In the genomic region with DNA sequence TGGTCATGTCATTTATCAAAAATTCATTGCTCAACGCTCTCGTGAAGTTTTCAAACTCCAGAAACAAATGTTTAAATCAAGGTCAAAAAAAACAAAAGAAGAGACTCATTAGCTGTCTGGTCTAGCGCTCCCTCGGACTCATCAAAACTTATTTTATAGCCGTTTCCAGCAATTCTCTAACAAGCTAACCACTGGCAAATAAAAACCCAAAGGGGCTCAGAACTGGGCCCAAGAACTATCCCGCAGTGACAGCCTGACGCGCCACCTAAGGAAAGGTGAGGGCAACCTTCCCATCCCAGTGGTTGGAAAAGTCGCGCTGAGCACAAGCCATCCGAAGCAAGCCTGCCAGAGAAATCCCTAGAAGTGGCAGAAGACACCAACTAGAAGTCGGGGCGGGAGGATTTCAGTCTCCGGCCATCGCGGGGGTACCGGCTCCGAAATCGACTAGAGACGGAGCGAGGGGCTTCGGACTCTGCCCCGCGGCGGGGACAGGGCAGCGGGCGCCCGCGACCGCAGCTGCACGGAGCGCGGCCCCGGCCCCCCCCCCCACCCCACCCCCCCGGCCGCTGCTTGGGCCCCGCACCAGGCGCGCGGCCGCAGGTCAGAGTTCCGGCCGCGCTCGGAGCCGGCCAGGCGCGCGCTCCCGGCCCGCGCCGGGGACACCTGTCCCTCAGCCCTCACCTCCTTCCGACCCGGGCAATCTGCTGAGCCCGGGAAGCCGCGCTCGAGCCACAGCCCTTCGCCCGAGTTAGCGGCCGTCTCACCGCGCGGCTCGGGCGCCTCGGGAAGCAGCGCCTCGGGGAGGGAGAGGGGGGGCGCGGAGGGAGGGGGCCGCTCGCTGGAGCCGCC, we compare ENCODE assay signal across 8 mouse cellular contexts. TPM values are rescaled to one million over a fixed set of nuclear protein-coding genes. Genes with fewer than 3 reads are reported as not detected.
A peak's percentile ranks its signal among the peaks of the same experiment; 100 is the strongest.
DNase-seq lines count a peak whose midpoint lies in the region; ATAC-seq and TF ChIP-seq lines count a peak whose summit lies in the region.

No protein-coding gene starts in this region.

- H3K9me3 ChIP-seq in forebrain, postnatal 0 days (ENCODE audit: low read length): no peaks in the 10 kb centered on the region
- H3K9me3 ChIP-seq in hindbrain, embryonic 15.5 days: no peaks in the 10 kb centered on the region
- no peaks in the 10 kb centered on the region for H3K9me3 ChIP-seq in limb, embryonic 11.5 days (ENCODE audit: control insufficient read depth, low read length)
- H3K9me3 ChIP-seq in midbrain, embryonic 15.5 days: no peaks in the 10 kb centered on the region
- no peaks in the 10 kb centered on the region for H3K9me3 ChIP-seq in stomach, postnatal 0 days (ENCODE audit: control insufficient read depth, low read length)

- TF ChIP-seq CTCF in lung, adult 2 months (IDR thresholded peaks at IDR 0.05; ENCODE audit: insufficient read depth, low read length): no peak
- peak; percentile 18; the same call in 1 of the 2 replicates for TF ChIP-seq CTCF in forebrain, postnatal 0 days (IDR thresholded peaks at IDR 0.05; ENCODE audit: low read depth)
- peak; percentile 18; the same call in 1 of the 2 replicates for TF ChIP-seq CTCF in stomach, postnatal 0 days (IDR thresholded peaks at IDR 0.05; ENCODE audit: low read depth)

- peak overlapping the region; percentile 60 for H3K4me3 ChIP-seq in lung, adult 2 months (replicated peaks; ENCODE audit: extremely low read depth, low read depth, low read length)
- peak overlapping the region; percentile 88 for H3K4me3 ChIP-seq in forebrain, postnatal 0 days (ENCODE audit: low read depth, low read length)
- peak overlapping the region; percentile 86 for H3K4me3 ChIP-seq in hindbrain, embryonic 15.5 days
- peak overlapping the region; percentile 73 for H3K4me3 ChIP-seq in limb, embryonic 11.5 days (ENCODE audit: low read depth, low read length)
- peak overlapping the region; percentile 90 for H3K4me3 ChIP-seq in midbrain, embryonic 15.5 days
- peak overlapping the region; percentile 78 for H3K4me3 ChIP-seq in stomach, postnatal 0 days (ENCODE audit: low read depth, low read length)

- peak; percentile 60 for DNase-seq in lung, adult 2 months
- DNase-seq in lung, postnatal 25 days (ENCODE audit: low spot score): no peak
- DNase-seq in cerebellum, adult 11-12 months: peak; percentile 63
- DNase-seq in forebrain, postnatal 0 days: peak; percentile 28
- DNase-seq in limb, embryonic 11.5 days (ENCODE audit: low spot score): peak; percentile 54
- DNase-seq in stomach, postnatal 0 days (ENCODE audit: low spot score): no peak

- peak overlapping the region; percentile 86 for H3K27ac ChIP-seq in forebrain, postnatal 0 days (ENCODE audit: low read depth, low read length)
- peak overlapping the region; percentile 96 for H3K27ac ChIP-seq in hindbrain, embryonic 15.5 days (replicated peaks)
- H3K27ac ChIP-seq in limb, embryonic 11.5 days (replicated peaks; ENCODE audit: low read depth, low read length): peak overlapping the region; percentile 81
- peak overlapping the region; percentile 95 for H3K27ac ChIP-seq in midbrain, embryonic 15.5 days
- H3K27ac ChIP-seq in stomach, postnatal 0 days (replicated peaks): peak overlapping the region; percentile 95

- peak overlapping the region; percentile 73 for H3K9ac ChIP-seq in forebrain, postnatal 0 days
- H3K9ac ChIP-seq in hindbrain, embryonic 15.5 days: peak overlapping the region; percentile 89
- peak overlapping the region; percentile 81 for H3K9ac ChIP-seq in limb, embryonic 11.5 days (ENCODE audit: low read length)
- H3K9ac ChIP-seq in midbrain, embryonic 15.5 days: peak overlapping the region; percentile 83
- peak overlapping the region; percentile 95 for H3K9ac ChIP-seq in stomach, postnatal 0 days (ENCODE audit: low read length)

- H3K36me3 ChIP-seq in forebrain, postnatal 0 days (ENCODE audit: insufficient read depth): no peaks in the 10 kb centered on the region
- H3K36me3 ChIP-seq in hindbrain, embryonic 15.5 days: no peaks in the 10 kb centered on the region
- no peaks in the 10 kb centered on the region for H3K36me3 ChIP-seq in limb, embryonic 11.5 days (ENCODE audit: control insufficient read depth, insufficient read depth, low read length)
- H3K36me3 ChIP-seq in midbrain, embryonic 15.5 days (replicated peaks): no peaks in the 10 kb centered on the region
- no peaks in the 10 kb centered on the region for H3K36me3 ChIP-seq in stomach, postnatal 0 days (ENCODE audit: control insufficient read depth, insufficient read depth, low read length)

- under 1% methylated on average over 57 of the region's 76 CpGs for WGBS in lung, adult 2 months
- under 1% methylated on average over 42 of the region's 76 CpGs for WGBS in forebrain, postnatal 0 days
- 1% methylated on average over 45 of the region's 76 CpGs for whole genome bisulfite sequencing in hindbrain, embryonic 15.5 days
- WGBS in limb, embryonic 11.5 days: under 1% methylated on average over 43 of the region's 76 CpGs
- WGBS in midbrain, embryonic 15.5 days: 3% methylated on average over 44 of the region's 76 CpGs
- 1% methylated on average over 38 of the region's 76 CpGs for WGBS in stomach, postnatal 0 days

- peak; percentile 62 for ATAC-seq in forebrain, postnatal 0 days
- peak; percentile 89 for ATAC-seq in hindbrain, embryonic 15.5 days (ENCODE audit: low FRiP score, low read depth)
- ATAC-seq in limb, embryonic 11.5 days (ENCODE audit: insufficient number of reproducible peaks, low FRiP score, low TSS enrichment, low read depth): peak; percentile 84
- ATAC-seq in midbrain, embryonic 15.5 days (replicated peaks): peak; percentile 89
- ATAC-seq in stomach, postnatal 0 days (ENCODE audit: low FRiP score, low TSS enrichment): peak; percentile 65

- H3K4me1 ChIP-seq in lung, adult 2 months (ENCODE audit: control insufficient read depth, insufficient read depth, low read length): peaks cover 14% of the 10 kb centered on the region
- H3K4me1 ChIP-seq in forebrain, postnatal 0 days (ENCODE audit: insufficient read depth): peaks cover 5% of the 10 kb centered on the region; the same call in 1 of the 2 replicates
- peaks cover 27% of the 10 kb centered on the region for H3K4me1 ChIP-seq in hindbrain, embryonic 15.5 days (replicated peaks)
- H3K4me1 ChIP-seq in limb, embryonic 11.5 days (ENCODE audit: control insufficient read depth, insufficient read depth, low read length): 0 out of 2 replicates have a peak, but pooled peaks cover 2% of the 10 kb centered on the region
- peaks cover 33% of the 10 kb centered on the region for H3K4me1 ChIP-seq in midbrain, embryonic 15.5 days
- H3K4me1 ChIP-seq in stomach, postnatal 0 days (replicated peaks; ENCODE audit: control insufficient read depth, insufficient read depth): no peaks in the 10 kb centered on the region

- H3K27me3 ChIP-seq in forebrain, postnatal 0 days (ENCODE audit: insufficient read depth, low read length): no peaks in the 10 kb centered on the region
- no peaks in the 10 kb centered on the region for H3K27me3 ChIP-seq in hindbrain, embryonic 15.5 days
- H3K27me3 ChIP-seq in limb, embryonic 11.5 days (ENCODE audit: control insufficient read depth, insufficient read depth, low read length): no peaks in the 10 kb centered on the region
- H3K27me3 ChIP-seq in midbrain, embryonic 15.5 days (replicated peaks): no peaks in the 10 kb centered on the region
- H3K27me3 ChIP-seq in stomach, postnatal 0 days (ENCODE audit: control insufficient read depth, insufficient read depth, low read length): no peaks in the 10 kb centered on the region

- H3K4me2 ChIP-seq in forebrain, postnatal 0 days (ENCODE audit: low read depth): peak overlapping the region; percentile 81
- H3K4me2 ChIP-seq in hindbrain, embryonic 15.5 days: peak overlapping the region; percentile 76
- peak overlapping the region; percentile 83 for H3K4me2 ChIP-seq in limb, embryonic 11.5 days (ENCODE audit: low read depth, severe bottlenecking)
- peak overlapping the region; percentile 80 for H3K4me2 ChIP-seq in midbrain, embryonic 15.5 days
- peak overlapping the region; percentile 73 for H3K4me2 ChIP-seq in stomach, postnatal 0 days (replicated peaks; ENCODE audit: low read depth)

- TF ChIP-seq EP300 in stomach, postnatal 0 days (optimal IDR thresholded peaks at IDR 0.05): no peak

- TF ChIP-seq POLR2A in lung, adult 2 months (IDR thresholded peaks at IDR 0.05; ENCODE audit: borderline replicate concordance, extremely low read depth, low read depth, low read length): no peak

RNA-seq across cellular contexts. Expression of a gene that starts 29.5 kb away (rescaled TPM):
- polyA plus RNA-seq in lung, adult 2 months (2012; rRNA removed): 63.6 and 81.0 TPM in 2 replicates
- 42.9 and 46.9 TPM in 2 replicates for total RNA-seq in forebrain, postnatal 0 days (2014; rRNA removed)
- polyA plus RNA-seq in forebrain, postnatal 0 days (2015; fragmentation: Nextera tagmentation; extraction: Ambion mirVana): 24.6 and 34.0 TPM in 2 replicates
- 36.2 TPM in 2 replicates for polyA plus RNA-seq in hindbrain, embryonic 15.5 days (2015; fragmentation: Nextera tagmentation; extraction: Ambion mirVana)
- 14.2 and 18.7 TPM in 2 replicates for polyA plus RNA-seq in limb, embryonic 11.5 days (2014; fragmentation: Nextera tagmentation; extraction: Ambion mirVana)
- polyA plus RNA-seq in midbrain, embryonic 15.5 days (2015; fragmentation: Nextera tagmentation; extraction: Ambion mirVana): 39.2 and 39.3 TPM in 2 replicates
- polyA plus RNA-seq in stomach, postnatal 0 days (2015; fragmentation: Nextera tagmentation; extraction: Ambion mirVana): 80.7 and 90.5 TPM in 2 replicates

RNA-seq across cellular contexts. Expression of a gene that starts 57.5 kb away (rescaled TPM):
- 10.1 and 11.5 TPM in 2 replicates for polyA plus RNA-seq in lung, adult 2 months (2012; rRNA removed)
- 12.8 and 17.8 TPM in 2 replicates for total RNA-seq in forebrain, postnatal 0 days (2014; rRNA removed)
- 8.8 and 12.7 TPM in 2 replicates for polyA plus RNA-seq in forebrain, postnatal 0 days (2015; fragmentation: Nextera tagmentation; extraction: Ambion mirVana)
- 12.7 and 14.6 TPM in 2 replicates for polyA plus RNA-seq in hindbrain, embryonic 15.5 days (2015; fragmentation: Nextera tagmentation; extraction: Ambion mirVana)
- not detected in 2 replicates for polyA plus RNA-seq in limb, embryonic 11.5 days (2014; fragmentation: Nextera tagmentation; extraction: Ambion mirVana)
- 10.6 and 12.7 TPM in 2 replicates for polyA plus RNA-seq in midbrain, embryonic 15.5 days (2015; fragmentation: Nextera tagmentation; extraction: Ambion mirVana)
- polyA plus RNA-seq in stomach, postnatal 0 days (2015; fragmentation: Nextera tagmentation; extraction: Ambion mirVana): 0.08 TPM in 2 replicates

Comparison
In these comparisons a context has a peak if more than half of its experiments do, and no peak if none do; other contexts are left out.
1. DNase-seq: peak in lung, adult 2 months (single experiment), cerebellum, adult 11-12 months (single experiment), forebrain, postnatal 0 days (single experiment) and limb, embryonic 11.5 days (single experiment); none in lung, postnatal 25 days (single experiment) and stomach, postnatal 0 days (single experiment).
2. Peak in every context shown above with its lines, with median percentiles within 50 percentile points of each other: H3K4me3 ChIP-seq, ATAC-seq, H3K27ac ChIP-seq, H3K4me2 ChIP-seq and H3K9ac ChIP-seq.